Mouse (Mus musculus) left cerebral cortex, postnatal 36 days (tissue): ENCODE results near the gene Dr1. TPM values are rescaled to one million over a fixed set of nuclear protein-coding genes. Genes with fewer than 3 reads are reported as not detected.
A peak's percentile ranks its signal among the peaks of the same experiment; 100 is the strongest.
"Not testable (repeated sequence)": the region's sequence is repeated elsewhere in the genome, so short reads cannot be mapped to it uniquely, and the experiment has no call there.

Source experiments
- DNase-seq, 2 experiments: peaks; one replicate each; pipeline ENCODE4 v3.0.0; 2021 to 2022; ENCODE audit warnings: low spot score in 2 of 2, mixed read lengths in 1 of 2
- intact Hi-C: fragments of 180-260 bp; cut with DNase I; formaldehyde crosslinking; loops from one replicate; pipeline ENCODE4 v1.15.1; 2025
- total RNA-seq, 2 experiments: library from RNA; stranded (reverse); gene quantifications; 2 replicates each; pipeline ENCODE4 v1.2.3; 2021

The Dr1 gene
- 10 to 100 TPM; 32.0 to 32.2 TPM for total RNA-seq

GRCm38 (mm10) chr5:108268127-108269062, at the start of gene Dr1:
Dr1 (plus strand) TSS chr5:108268897.
- intact Hi-C loops, result loop anchor here (1.0 kb wide), 2 partner anchors 44 to 136 kb away; partner anchors contain the start of genes Ccdc18, Pigg and Tmed5
- peak; percentile 85 to 88 for DNase-seq

GRCm38 (mm10) chr5:108224077-108224476, 44.6 kb upstream of the Dr1 start:
- no peak for DNase-seq
- intact Hi-C loops, result no loop called here

DNA sequence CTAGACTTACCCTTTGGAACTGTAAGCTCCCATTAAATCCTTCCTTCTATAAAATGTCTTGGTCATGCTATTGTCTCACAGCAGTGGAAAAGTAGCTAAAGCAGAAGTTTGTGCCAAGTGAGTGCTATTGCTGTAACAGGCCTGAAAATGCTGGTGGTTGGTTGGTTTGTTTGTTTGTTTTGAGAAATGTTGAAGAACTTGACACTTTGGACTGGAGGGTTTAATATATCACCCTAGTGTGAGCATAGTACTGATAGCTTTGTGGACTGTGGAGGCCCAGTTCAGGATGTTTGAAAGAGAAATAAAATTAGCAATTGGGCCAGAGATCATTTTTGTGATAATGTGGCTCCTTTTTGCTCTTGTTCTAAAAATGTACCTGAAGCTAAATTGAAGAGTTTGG, 42.5 kb upstream of the Dr1 start:
- intact Hi-C loops, result no loop called here

DNA sequence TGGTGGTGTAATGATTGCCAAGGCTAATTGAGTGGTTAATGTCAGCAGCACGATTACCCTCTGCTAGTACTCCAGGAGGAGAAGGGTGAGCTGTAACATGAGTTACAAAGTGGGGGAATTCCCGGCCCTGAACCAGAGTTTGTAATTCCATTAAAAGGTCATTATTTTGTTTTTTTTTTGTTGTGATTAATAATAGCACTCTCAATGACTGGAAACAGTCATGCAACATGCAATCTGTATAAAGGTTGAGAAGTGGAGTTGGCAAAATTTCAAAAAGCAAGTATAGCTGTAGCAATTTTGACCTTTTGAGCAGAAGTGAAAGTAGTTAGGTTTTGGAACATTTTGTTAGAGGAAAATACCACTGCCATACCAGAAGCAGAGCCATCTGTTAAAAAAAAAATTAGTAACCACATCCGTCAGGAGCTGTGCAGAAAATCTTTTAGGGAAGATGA, 22.4 kb upstream of the Dr1 start:
- intact Hi-C loops, result no loop called here
- DNase-seq, result no peak

More for the DNA sequence above, 42.5 kb upstream of the Dr1 start:
- no peak for DNase-seq

DNA sequence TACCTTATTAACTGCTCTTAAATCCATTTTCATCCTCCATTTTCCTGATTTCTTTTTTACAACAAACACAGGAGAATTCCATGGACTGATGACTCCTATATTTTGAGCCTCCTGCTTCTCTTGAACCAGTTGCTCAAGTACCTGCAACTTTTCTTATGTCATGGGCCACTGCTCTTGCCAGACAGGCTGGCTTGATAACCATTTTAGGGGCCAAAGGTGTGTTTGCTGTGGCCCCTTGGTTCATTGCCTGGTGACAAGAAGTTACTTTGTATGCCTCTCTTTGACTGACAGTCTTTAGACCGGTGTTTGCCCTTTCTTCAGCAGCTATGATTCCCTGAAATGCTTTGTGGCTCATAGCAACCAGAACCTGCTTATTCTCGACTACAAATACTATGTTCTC, 18.7 kb upstream of the Dr1 start:
- intact Hi-C loops, result no loop called here
- DNase-seq, result no peak

GRCm38 (mm10) chr5:108255259-108255658, 13.4 kb upstream of the Dr1 start:
- DNase-seq, result no peak
- intact Hi-C loops, result no loop called here

GRCm38 (mm10) chr5:108262722-108263121, 6.0 kb upstream of the Dr1 start:
- intact Hi-C loops, result no loop called here
- DNase-seq, result no peak

DNA sequence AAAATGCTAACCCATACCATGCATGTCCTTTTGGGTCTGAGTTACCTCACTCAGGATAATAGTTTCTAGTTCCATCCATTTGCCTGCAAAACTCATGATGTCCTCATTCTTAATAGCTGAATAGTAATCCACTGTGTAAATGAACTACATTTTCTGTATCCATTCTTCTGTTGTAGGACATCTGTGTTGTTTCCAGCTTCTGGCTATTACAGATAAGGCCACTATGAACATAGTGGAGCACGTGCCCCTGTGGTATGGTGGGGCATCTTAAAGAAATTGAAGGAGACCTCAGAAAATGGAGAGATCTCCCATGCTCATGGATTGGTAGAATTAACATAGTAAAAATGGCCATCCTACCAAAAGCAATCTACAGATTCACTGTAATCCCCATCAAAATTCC, 4.9 kb upstream of the Dr1 start:
- DNase-seq, intact Hi-C loops: not testable (repeated sequence)

DNA sequence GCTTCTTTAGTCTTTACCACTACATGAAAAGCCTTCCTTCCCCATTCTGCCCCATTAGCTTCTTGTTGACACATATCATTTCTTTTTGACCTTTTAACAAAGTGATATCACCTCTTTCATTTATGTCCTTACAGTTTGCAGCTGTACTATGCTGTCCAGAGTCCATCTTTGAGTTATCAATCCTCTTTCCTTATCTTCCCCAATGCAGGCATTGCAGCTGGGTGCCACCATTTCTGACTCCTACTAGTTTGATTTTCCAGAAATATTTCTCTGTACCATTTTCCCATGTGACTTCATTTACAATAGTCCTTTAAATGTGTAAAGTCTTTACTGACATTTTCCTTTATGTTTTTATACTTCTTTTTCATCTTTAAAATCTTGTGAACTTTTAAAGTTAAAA, 1.7 kb upstream of the Dr1 start:
- no peak for DNase-seq
- intact Hi-C loops, result no loop called here

GRCm38 (mm10) chr5:108269063-108269810, 540 bp downstream of the Dr1 start:
- peak in 1 of 2 experiments; percentile 10 for DNase-seq
- intact Hi-C loops, result no loop called here

DNA sequence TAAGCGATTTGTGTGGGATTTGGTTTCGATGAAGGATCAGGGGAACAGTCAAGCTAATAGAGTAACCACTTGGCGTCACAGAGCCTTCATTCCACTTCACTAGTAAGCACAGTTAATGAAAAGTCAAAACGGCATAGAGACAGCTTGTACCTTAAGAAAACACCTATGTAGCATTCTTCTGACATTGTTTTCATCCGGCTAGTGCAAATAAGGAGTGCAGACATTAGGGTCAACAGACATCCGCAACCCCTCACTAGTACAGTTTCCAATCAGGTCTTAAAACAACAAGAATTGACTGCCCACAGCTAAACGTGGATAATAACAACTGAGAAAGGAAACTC, 1.1 kb downstream of the Dr1 start:
- intact Hi-C loops, result loop anchor here (5.0 kb wide), 1 partner anchor 282 kb away; the partner anchor contains the start of gene Fam69a
- no peak for DNase-seq

DNA sequence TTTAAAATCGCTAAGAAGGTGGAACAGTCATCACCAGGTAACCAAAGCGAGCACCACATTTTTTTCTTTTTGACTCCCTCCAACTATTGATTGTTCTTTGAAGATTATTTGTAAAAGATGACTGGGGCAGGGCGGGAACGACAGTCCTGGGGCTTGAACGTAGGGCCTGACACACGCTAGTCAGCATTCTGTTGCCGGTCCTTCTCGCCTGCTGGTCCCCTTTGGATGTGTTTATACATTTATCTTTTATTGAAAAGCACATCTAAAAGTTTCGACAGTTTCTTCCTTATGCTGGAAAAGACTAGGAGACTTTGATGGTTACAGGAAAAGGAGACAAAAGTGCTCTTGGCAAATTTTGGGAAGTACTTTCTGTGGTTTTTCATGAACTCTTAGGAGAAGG, 1.7 kb downstream of the Dr1 start:
- no peak for DNase-seq
- intact Hi-C loops, result loop anchor here (5.0 kb wide), 1 partner anchor 283 kb away; the partner anchor contains the start of gene Fam69a

DNA sequence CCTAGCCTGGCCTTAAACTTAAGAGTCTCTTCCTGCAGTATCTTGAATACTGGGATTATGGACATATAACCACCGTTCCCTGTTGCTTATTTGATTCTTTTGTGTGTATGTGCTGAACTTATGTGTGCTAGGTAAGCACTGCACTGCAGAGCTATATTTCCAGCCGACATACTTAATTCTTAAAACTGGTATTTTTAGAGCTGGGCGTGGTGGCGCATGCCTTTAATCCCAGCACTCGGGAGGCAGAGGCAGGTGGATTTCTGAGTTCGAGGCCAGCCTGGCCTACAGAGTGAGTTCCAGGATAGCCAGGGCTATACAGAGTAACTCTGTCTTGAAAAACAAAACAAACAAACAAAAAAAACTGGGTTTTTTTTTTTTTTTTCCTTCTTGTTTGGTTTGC, 2.6 kb downstream of the Dr1 start:
- intact Hi-C loops, result loop anchor here (5.0 kb wide), 1 partner anchor 284 kb away; the partner anchor contains the start of gene Fam69a
- DNase-seq, result not testable (repeated sequence)

GRCm38 (mm10) chr5:108286957-108287356, 18.3 kb downstream of the Dr1 start:
- intact Hi-C loops, result no loop called here
- DNase-seq, result no peak

- intact Hi-C loops, result no loop called here
- DNase-seq, result no peak
Measured at GRCm38 (mm10) chr5:108301567-108301966, 32.9 kb downstream of the Dr1 start.

DNA sequence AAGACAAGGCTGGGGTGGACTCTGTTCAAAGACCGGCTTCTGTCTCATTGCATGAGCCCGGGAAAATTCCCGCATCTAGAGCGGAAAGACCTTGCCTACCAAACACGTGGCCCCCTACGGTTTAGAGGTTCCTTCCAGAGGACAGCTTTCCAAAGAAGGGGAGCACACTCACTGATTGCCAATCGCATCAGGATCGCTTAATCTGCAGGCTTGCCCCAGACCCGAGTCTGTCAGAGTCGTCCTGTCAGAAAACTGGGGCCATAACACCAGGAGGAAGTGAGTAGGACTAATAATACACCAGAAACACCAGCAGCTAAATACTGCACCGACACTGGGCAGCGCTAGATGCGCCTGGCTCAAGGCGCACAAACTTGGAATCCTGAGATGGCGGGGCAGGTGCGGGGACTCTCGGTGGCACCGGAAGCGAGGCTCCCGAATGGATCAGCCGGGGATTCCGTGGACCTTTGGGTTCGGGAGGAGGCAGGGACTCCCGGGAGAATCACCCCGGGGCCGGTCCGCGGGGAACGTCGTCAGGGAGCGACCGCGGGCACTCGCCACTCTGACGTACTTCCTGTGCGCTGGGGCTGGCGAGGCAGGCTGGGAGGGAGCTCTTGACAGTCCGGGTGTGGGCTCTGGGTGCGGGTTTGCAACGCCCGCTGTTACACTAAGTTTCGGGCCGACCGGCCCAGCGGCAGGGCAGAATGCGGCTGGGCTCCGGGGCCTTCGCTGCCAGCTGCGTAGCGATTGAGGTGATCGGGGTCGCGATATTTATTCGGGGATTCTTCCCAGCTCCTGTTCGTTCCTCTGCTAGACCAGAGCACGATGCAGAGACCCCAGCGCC, 43.7 kb downstream of the Dr1 start, which contains the start of gene Pigg:
Pigg (plus strand) TSS at position 386 of the 841 bp plus-strand sequence.
- peak; percentile 94 to 96 for DNase-seq
- intact Hi-C loops, result loop anchor here (1.0 to 5.0 kb wide), 2 partner anchors 44 to 180 kb away; partner anchors contain the start of genes Ccdc18, Dr1 and Tmed5

GRCm38 (mm10) chr5:108313065-108313860, 44.6 kb downstream of the Dr1 start:
- no peak for DNase-seq
- intact Hi-C loops, result loop anchor here (5.0 kb wide), 1 partner anchor 181 kb away; the partner anchor contains the start of genes Ccdc18 and Tmed5
